Mouse (Mus musculus) liver, embryonic 14 days (tissue): ENCODE measurements around the gene Rangrf. TPM values are rescaled to one million over a fixed set of nuclear protein-coding genes. Genes with fewer than 3 reads are reported as not detected.

Experiments
- polyA plus RNA-seq: library from polyadenylated mRNA; depleted of rRNA; stranded (reverse); fragments of >200 nt; gene quantifications from 2 replicates; pipeline ENCODE4 v1.2.3, GENCODE M21; 2012; rRNA removed

Gene Rangrf
- 21.1 and 24.1 TPM in 2 replicates for polyA plus RNA-seq

DNA sequence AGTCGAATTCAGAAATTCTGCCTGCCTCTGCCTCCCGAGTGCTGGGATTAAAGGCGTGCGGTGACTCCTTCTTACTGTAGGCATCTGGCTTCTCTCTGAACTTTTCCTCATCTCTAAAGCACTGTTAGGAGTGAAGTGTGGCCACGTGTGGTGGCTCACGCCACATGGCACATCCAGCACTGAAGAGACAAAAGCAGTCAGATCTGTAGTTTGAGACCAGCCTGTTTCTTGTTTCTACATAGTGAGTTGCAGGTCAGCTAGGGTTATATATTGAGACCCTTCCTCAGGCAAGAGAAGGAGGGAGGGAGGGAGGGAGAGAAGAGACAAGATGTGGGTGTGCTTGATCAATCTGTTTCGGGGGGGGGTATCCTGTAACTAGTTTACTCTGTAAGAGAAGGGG lies at the start of gene Rangrf:
Rangrf (minus strand) TSS at position 101 of the 400 bp plus-strand sequence.

DNA sequence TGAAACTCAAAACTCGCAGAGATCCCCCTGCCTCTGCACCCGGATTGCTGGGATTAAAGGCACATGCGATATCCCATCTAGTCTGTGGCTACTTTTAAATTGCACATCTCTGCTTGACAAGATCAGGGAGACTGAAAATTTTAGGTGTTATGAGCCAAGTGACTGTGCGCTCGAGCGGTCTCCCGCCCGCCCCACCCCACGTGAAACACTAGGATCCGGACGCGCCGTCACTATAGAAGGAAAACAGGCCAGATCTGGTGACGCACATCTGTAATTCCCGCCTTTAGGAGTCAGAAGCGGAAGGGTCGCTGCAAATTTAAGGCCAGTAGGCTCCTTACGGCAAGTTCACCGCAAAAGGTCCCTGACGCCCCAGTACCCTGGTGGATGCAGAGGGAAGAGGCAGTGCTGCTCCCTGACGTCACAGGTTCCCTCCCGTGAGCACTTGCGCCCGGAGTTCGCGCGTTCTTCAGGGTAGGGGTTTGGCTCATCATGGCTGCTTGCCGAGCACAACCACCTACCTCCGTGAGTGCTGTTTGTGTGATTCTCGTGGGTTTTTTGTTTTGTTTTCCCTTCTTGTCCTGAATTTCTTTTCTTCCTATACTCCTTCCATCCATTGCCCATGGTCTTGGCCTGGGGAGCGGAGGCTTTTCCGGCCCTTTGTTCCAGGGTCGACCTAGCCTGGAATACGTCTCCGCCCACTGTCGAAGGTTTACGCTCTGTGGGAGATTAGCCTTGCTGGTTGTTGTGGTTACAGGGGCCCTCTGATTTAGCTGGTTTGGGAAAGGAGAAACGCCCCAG lies 40.9 kb upstream of the Rangrf start, which contains the start of gene Ctc1:
Ctc1 (plus strand) TSS at position 268 of the 798 bp plus-strand sequence.

DNA sequence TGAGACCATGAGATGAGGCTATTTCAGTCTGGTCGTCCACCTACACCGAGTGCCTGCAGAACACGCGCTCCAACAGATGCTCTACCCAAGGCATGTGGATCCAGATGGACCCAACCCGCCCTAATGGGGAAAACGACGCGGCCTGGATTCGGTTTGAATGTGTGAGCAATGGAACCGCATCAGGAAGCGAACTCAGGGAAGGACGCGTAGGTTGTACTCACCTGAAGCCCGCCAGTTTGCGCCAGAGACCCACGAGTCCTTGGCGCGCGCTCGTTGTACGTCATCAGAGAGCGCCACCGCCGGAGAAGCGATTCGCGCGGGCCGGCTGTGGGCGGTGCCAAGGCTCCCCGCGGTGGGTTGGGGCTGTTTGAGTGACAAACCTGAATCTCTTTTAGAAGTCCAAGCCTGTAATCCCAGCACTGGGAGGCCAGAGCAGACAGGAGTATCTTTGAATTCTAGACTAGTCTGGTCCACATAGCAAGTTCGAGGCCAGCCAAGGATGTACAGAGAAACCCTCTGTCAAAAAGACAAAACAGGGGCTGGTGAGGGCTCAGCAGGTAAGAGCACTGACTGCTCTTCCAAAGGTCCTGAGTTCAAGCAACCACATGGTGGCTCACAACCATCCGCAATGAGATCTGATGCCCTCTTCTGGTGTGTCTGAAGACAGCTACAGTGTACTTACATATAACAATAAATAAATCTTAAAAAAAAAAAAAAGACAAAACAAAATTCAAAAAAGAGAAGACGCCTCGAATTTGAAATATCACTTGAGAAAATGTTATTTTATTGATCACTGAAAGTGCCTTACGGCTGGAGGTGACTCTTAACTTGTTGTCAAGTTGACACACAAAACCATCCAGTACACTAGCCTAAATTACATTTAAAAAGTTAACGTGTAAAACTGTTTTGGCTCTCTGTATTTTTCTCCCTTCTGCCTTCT lies 33.5 kb upstream of the Rangrf start, which contains the start of gene Pfas:
Pfas (minus strand) TSS at position 279 of the 940 bp plus-strand sequence.

DNA sequence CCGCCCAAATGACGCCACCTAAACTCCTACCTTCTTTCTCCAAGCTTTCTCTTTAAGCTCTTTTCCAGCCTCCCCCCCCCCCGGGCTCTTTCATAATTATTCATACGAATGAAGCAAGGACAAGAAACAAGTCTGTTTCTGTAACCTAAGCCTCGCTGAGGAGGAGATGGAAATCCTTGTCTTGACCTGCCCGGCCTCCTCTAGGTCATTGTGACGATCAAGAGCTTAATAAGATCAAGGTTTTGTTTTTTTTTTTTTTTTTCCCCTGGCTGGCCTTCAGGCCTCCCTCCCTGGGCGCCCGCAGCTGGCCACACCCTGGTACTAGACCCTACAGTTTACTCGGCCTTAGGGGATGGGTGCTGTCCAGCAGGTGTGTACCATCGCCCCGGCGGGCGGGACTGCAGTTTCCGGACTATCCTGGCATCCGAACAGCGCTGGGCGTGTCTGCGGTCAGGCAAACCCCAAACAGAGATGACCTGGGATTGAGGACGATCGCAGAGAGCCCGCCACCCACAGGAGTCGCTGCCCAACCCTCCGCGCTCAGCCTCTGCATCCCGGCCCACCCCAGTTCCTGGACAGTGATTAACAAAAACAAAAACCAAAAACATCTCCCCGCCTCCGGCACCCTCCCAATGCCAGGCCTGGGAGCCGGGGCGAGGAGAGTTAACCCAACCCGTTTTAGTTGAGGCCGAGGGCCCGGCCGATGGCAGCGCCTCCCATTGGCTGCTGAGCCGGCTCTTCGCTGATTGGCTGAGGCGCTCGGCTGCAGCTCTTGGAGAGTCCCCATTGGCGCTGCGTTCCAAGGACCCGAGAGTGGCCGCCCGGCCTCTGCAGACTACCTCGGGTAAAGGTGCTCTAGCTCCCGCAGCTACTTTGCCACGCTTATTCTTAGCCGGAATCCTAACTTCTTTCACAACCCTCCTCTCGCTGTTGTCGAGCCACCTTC lies 7.4 kb downstream of the Rangrf start, which contains the start of gene Slc25a35:
Slc25a35 (plus strand) TSS at position 795 of the 946 bp plus-strand sequence.

DNA sequence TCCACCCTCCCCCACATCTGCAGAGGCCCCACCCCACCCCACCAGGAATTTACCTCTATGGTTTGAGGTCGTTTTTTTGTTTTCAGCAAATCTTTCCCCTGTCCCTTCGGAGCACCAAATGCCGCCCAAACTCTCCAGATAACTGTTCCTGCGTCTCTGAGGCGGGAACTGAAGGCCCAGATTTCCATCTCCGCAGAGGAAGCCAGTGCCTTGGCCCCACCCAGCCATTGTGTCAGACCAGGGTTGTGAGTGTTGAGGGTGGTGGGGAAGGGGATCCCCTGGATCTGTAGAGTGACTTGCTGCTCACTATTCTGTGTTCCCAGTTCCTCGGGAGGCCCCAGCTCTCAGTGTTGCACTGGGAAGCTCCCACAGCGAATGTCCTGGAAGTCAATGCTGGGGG lies 17.7 kb downstream of the Rangrf start, which contains the start of gene Arhgef15:
Arhgef15 (minus strand) TSS at position 173 of the 400 bp plus-strand sequence.

DNA sequence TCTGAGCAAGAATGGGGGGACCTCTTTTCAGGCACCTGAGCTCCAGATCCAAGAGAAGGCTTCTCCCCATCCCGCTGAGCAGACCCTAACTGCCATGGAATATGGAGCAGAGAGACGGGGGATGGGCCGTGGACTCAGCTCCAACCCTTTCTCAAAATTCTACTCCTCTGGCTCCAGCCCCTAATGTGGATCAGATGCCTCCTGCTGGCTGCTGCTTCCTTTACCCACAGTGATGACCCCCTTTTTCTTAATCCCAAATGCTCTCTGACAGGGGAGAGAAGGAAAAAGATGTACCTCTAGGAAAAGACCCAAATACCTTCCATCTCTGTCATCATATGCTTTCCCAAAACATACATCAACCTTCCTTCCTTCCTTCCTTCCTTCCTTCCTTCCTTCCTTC lies 48.0 kb downstream of the Rangrf start, which contains the start of gene Odf4:
Odf4 (minus strand) TSS at position 101 of the 400 bp plus-strand sequence.

Other genes with a start within 250 kb of the Rangrf start
- 21.0 and 23.7 TPM in 2 replicates for gene Ndel1, start 103.3 kb downstream of the Rangrf start, polyA plus RNA-seq
- gene Rnf222, start 86.6 kb downstream of the Rangrf start, polyA plus RNA-seq = 0.06 and 0.11 TPM in 2 replicates
- gene Rpl26, start 73.6 kb downstream of the Rangrf start, polyA plus RNA-seq = 1,921 and 1,984 TPM in 2 replicates
- gene Odf4, start 48.1 kb downstream of the Rangrf start, polyA plus RNA-seq = not detected in 2 replicates
- gene Arhgef15, start 17.7 kb downstream of the Rangrf start, polyA plus RNA-seq = 1.2 and 1.5 TPM in 2 replicates
- gene Slc25a35, start 7.1 kb downstream of the Rangrf start, polyA plus RNA-seq = 0.42 and 0.44 TPM in 2 replicates
- 10.1 and 13.1 TPM in 2 replicates for gene Pfas, start 33.3 kb upstream of the Rangrf start, polyA plus RNA-seq
- 18.1 and 20.4 TPM in 2 replicates for gene Ctc1, start 40.7 kb upstream of the Rangrf start, polyA plus RNA-seq
- 73.3 and 80.7 TPM in 2 replicates for gene Aurkb, start 70.5 kb upstream of the Rangrf start, polyA plus RNA-seq
- gene Borcs6, start 84.5 kb upstream of the Rangrf start, polyA plus RNA-seq = 3.3 and 3.5 TPM in 2 replicates
- gene Tmem107, start 95.6 kb upstream of the Rangrf start, polyA plus RNA-seq = 11.6 and 12.9 TPM in 2 replicates
- gene Vamp2, start 113.3 kb upstream of the Rangrf start, polyA plus RNA-seq = 19.1 and 24.8 TPM in 2 replicates
- gene Per1, start 120.0 kb upstream of the Rangrf start, polyA plus RNA-seq = 1.5 and 1.9 TPM in 2 replicates
- 0.09 and 0.10 TPM in 2 replicates for gene Hes7, start 145.2 kb upstream of the Rangrf start, polyA plus RNA-seq
- 0.03 and 0.07 TPM in 2 replicates for gene 9130213A22Rik, start 147.4 kb upstream of the Rangrf start, polyA plus RNA-seq
- gene Aloxe3, start 150.7 kb upstream of the Rangrf start, polyA plus RNA-seq = 0.05 and 0.08 TPM in 2 replicates
- not detected in 2 replicates for gene Alox12b, start 181.8 kb upstream of the Rangrf start, polyA plus RNA-seq
- gene Alox8, start 222.7 kb upstream of the Rangrf start, polyA plus RNA-seq = 0.01 TPM in 2 replicates